Mouse (Mus musculus) urinary bladder, postnatal 36 days (tissue): ENCODE measurements around the gene Pomgnt2.
A peak's percentile ranks its signal among the peaks of the same experiment; 100 is the strongest.
"Not testable (repeated sequence)": the region's sequence is repeated elsewhere in the genome, so short reads cannot be mapped to it uniquely, and the experiment has no call there.

Experiments used
- DNase-seq, 2 experiments: peaks; one replicate each; pipeline ENCODE4 v3.0.0; 2022; ENCODE audit warnings: low spot score in 2 of 2, mixed read lengths in 1 of 2

The Pomgnt2 gene

DNA sequence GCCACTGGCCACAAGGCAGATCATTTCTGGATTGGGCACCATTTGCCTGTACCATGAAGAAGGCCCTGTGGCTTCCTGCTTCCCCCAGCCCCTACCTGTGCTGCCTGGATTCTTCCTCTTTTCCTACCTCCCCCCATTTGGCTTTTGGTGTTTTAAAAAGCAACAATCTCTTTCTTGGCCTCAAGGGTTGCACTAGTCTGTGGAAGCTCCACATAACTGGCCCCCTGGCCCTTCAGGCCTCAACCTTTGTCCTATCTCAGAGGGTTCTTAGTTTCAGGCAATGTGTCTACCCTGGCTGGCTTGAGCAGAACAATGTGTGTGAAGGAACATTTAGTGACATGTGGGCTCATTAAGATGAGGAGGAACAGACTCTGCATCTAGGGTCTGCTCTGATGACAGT lies at the start of gene Pomgnt2:
Pomgnt2 (minus strand) TSS at position 101 of the 400 bp plus-strand sequence.
- DNase-seq = no peak

GRCm38 (mm10) chr9:122039848-122040247 lies 42.9 kb upstream of the Pomgnt2 start:
- no peak for DNase-seq

GRCm38 (mm10) chr9:122038631-122039030 lies 41.7 kb upstream of the Pomgnt2 start:
- DNase-seq = no peak

DNA sequence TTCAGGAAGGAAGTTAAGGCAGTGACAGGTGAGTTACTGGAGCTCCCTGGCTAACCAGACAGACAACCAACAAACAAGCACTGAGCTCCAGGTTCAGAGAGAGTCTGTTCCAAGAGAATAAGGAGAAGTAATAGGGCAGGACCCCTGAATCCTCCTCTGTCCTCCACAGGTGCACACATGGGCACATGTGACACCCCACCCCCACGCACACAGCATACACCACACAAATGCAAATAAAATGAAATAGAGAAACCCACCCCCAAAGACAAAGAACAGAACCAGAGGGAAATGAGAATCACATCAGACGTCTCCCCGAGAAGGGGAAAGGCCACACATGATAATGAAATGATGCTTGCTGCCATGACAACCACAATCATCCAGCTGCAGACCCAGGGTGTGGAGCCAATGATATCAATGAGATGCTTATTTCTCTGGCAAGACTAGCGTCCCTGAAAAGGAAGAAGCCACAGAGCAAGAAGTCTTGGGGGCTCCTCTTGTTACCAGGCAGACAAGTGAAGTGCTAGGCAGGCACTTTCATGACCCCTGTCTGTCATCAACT lies 39.7 kb upstream of the Pomgnt2 start:
- no peak for DNase-seq

GRCm38 (mm10) chr9:122035807-122036206 lies 38.9 kb upstream of the Pomgnt2 start:
- no peak for DNase-seq

- no peak for DNase-seq
These were observed 38.0 kb upstream of the Pomgnt2 start for GRCm38 (mm10) chr9:122034949-122035348.

- no peak for DNase-seq
These were observed 35.2 kb upstream of the Pomgnt2 start for GRCm38 (mm10) chr9:122032071-122032470.

GRCm38 (mm10) chr9:122030706-122031105 lies 33.8 kb upstream of the Pomgnt2 start:
- DNase-seq = no peak

- DNase-seq = no peak
These were observed 32.9 kb upstream of the Pomgnt2 start for GRCm38 (mm10) chr9:122029765-122030164.

DNA sequence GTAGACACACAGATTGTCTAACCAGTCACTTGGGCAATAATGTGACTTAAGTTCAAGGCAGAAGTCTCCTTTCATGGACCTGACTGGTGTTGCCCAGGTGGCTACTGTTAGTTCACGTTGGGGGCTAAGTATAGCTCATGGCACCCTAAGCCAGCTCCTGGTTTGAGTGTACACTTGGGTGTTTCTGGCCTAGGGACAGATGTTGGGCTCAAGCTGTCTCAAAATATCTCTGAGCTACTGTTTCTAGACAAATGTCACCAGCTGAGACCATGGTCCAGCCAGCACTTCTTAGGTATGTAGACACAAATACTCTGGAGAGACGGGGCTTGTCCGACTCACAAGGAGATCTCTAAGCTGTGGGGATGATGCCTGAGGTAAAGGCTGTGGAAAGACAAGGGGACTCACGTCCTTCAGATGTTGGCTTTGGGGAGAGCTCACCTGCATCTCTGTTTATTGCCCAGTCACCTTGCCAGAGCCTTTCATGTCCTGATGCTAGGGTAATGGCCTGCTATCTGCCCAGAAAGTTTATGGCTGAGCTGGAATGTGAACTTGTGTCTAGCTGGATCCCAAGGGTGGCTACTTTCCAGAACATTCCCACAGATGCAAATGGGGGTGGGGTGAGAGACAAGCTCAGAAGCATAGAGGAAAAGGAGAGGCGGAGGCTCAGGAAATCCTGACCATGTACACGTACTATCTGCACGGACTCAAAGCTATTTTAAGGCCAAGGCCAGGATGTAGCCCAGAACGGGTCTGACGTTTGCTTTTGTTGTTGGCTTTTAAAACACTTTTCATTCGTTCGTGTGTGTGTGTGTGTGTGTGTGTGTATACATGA lies 31.2 kb upstream of the Pomgnt2 start:
- peak in 1 of 2 experiments; percentile 59 for DNase-seq

GRCm38 (mm10) chr9:122027081-122027913 lies 30.4 kb upstream of the Pomgnt2 start:
- peak in 1 of 2 experiments; percentile 70 for DNase-seq

GRCm38 (mm10) chr9:122025855-122026590 lies 29.1 kb upstream of the Pomgnt2 start:
- no peak for DNase-seq

DNA sequence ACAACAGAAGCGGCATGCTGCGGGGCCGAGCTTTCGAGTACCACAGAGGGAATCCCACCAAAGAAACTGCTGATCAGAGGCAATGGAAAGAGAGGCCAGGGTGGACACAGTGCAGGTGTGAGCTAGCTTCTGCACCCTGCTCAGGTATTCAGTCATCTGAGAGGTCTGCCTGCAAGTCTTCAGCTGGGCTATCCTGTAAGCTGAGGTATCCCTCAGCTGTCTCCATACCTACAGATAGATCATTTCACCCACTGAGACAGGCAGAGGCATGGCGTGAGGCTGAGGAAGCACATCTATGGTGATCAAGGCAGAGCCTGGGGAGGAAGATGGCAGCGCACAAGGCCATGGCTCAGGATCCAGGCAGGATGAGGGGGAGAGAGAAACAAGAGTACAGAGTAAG lies 27.5 kb upstream of the Pomgnt2 start:
- DNase-seq = no peak

GRCm38 (mm10) chr9:122023873-122024272 lies 27.0 kb upstream of the Pomgnt2 start:
- no peak for DNase-seq

GRCm38 (mm10) chr9:122022776-122023175 lies 25.9 kb upstream of the Pomgnt2 start:
- peak; percentile 19 to 81 for DNase-seq

GRCm38 (mm10) chr9:122021581-122021980 lies 24.7 kb upstream of the Pomgnt2 start:
- DNase-seq = no peak

- DNase-seq = not testable (repeated sequence)
These were observed 24.3 kb upstream of the Pomgnt2 start for GRCm38 (mm10) chr9:122021171-122021570.

DNA sequence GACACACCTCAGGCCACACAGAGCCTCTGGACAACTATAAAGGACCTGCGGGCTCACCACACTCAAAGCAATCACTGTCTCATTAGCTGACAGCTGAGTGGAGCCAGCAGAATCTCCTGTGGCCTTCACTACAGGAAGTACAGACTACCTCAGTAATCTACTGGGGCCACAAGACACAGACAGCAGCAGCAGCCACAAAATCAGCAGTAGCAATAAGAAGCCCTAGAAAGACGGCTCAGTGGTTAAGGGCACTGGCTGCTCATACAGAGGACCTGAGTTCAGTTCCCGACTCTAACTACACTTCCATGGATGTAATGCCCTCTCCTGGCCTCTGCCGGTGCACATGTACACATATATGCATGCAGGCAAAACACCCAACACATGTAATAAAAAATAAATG lies 23.4 kb upstream of the Pomgnt2 start:
- DNase-seq = no peak

DNA sequence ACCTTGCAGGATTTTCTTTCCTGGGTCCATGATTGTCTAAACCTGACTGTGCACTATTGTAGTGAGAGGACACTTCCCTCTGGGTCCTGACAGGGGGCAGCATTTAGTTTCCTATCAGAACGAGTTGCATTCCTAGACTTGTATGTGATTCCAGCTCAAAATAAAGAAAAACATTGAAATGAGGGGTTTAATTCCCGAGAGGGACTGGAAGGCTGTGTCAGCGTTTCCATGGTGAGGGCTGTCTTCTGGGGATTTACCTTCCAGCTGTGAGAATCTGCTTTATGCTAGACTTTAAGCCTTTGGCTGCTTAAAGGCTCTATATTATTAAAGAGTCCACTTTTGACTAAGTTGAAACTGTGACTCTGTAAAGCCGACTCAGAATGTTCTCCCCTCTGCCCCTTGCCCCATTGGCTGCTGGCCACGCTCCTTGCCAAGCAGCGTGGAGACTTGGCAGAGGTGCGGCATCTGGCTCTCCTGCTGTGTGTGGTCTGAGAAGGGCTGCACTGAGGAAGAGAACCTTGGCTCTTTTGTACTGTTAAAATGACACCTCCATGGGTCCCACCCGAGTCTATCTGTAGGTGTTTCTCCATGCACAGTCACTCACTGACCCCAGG lies 22.0 kb upstream of the Pomgnt2 start:
- peak; percentile 35 to 49 for DNase-seq

GRCm38 (mm10) chr9:122018079-122018478 lies 21.2 kb upstream of the Pomgnt2 start:
- DNase-seq = no peak

DNA sequence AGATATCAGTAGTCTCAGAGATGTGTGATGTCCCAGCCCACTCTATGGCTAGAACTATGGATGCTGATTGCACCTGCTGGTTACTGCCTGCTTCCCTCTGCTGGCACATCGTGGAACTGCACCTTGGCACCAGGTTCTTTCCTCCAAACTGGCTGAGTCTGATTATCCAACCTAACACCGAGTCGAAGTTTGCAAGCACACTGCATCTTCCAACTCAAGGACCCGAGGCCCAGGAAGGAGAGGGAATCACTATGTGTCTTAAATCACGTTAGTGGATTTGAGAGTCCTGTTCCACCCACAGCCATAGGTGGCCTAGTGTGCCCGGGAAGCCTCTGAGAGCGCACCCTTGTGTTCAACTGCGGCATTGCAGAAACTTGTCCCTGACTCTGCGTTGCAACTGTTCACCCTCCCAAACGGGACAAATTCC lies 17.3 kb upstream of the Pomgnt2 start:
- peak; percentile 68 to 75 for DNase-seq
